Mouse (Mus musculus): ENCODE measurements around the gene Cdk2ap2.

The Cdk2ap2 gene

GRCm38 (mm10) chr19:4093772-4094171 is 3.2 kb upstream of the Cdk2ap2 start:
- in situ Hi-C loops (cut with MboI, MseI): loop anchor here (5.0 kb wide), 1 partner anchor 36 kb away; the partner anchor contains the start of gene Gstp3

- in situ Hi-C loops (cut with MboI, MseI): loop anchor here (5.0 kb wide), 1 partner anchor 37 kb away; the partner anchor contains the start of gene Gstp3
Observed at GRCm38 (mm10) chr19:4094348-4094747, 2.6 kb upstream of the Cdk2ap2 start.

DNA sequence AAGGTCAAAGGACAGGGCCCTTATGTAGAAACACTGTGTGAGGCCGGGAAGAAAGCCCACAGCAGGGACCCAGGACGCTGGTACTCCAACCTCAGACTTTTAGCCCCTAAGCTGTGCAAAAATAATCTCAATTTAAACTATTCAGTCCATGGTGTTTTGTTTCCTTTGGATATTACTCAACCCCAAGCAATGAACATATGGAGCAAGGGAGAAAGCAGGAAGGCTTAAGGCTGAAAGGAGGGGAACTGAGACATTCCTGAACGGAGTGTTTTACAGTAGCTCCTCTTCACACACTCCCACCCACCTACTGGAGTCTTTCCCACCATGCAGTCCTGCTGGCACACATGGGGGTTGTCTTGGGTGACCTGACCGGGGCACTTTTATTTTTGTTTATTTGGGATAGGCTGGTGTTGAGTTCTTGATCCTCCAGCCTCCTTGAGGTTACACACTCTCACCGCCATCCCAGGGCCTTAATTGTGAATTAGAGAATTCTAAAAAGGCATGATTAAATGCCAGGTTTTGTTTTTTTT is 2.1 kb upstream of the Cdk2ap2 start:
- in situ Hi-C loops (cut with MboI, MseI): loop anchor here (5.0 kb wide), 1 partner anchor 38 kb away; the partner anchor contains the start of gene Gstp3

DNA sequence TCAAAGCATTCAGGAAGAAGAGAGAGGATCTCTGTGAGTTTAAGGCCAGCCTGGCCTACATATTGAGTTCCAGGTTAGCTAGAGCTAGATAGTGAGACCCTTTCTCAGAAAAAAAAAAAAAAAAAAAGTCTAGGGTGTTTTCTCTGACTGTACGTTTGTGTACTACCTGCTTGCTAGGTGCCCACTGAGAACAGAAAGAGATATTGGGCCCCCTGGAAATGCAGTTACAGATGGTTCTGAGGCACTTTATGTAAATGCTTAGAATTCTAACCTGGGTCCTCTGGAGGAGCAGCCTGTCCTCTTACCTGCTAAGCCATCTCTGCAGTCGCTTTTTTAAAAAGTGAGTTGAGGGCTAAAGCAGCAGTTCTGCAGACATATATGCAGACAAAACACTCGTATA is 1.2 kb upstream of the Cdk2ap2 start:
- in situ Hi-C loops (cut with MboI, MseI): no loop called here

DNA sequence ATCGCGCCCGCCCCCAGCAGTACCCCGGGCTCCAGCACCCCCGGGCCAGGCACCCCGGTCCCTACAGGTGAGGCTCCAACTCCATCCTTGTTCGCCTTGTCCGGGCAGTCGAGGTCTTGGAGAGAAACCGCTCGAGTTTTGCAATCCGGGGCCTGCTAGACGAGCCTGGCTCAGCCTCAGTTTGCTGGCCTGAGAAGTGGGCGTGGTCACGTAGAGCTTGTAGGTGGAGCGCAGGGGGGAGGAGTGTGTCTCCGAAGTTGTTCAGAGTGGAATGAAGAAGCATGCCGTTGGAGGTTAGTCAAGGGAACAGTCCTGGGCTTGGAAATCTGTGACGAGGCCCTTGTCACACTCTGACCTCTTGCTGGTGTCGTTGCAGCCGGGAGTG is 451 bp downstream of the Cdk2ap2 start:
- in situ Hi-C loops (cut with MboI, MseI): no loop called here

- in situ Hi-C loops (cut with MboI, MseI): no loop called here
Observed at GRCm38 (mm10) chr19:4098426-4098825, 1.4 kb downstream of the Cdk2ap2 start.

- in situ Hi-C loops (cut with MboI, MseI): no loop called here
Observed at GRCm38 (mm10) chr19:4099056-4099455, 2.1 kb downstream of the Cdk2ap2 start.

DNA sequence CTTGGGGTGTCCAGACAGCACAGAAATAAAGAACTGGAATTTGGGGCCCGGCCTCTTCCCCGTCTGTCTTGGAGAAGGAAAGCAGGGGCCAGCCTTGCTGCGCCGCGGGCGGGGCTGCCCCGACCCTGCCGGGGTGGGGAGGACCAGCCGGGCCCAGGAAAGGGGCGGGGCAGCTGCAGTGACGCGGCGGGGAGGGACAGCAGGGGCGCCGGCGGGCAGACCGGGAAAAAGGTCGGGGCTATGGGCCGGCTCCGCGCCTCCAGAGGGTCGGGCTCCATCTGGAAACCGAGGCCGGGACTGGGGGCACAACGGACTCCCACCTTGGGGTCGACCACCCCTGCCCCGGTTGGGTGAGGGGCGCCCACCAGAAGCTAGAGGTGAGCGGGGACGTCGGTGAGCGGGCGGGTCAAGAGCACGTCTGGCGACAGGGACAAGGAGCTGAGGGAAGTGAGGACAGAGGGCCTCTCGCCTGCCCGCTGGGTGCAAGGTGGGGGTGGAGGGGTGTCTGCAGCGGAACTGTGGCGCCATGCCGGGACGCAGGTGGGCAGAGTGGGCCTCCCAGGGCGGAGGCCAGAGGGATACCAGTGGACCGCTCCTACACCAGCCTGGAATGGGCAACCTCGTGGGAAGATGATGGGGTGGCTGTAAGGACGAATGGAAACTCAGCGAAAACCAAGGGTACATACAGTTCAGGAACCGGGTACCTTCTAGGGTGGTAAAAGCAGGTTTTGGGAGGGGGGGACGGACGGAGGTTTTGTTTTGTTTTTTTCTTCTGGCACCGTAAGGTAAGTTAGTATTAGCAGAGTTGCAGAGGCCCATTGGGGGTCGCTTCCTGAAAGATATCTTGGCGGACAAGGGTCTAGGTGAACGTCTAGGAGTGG is 3.1 kb downstream of the Cdk2ap2 start, which contains the start of gene Pitpnm1:
Gene Pitpnm1, plus strand, starts transcription at position 162 of the 881 bp plus-strand sequence.
- in situ Hi-C loops (cut with MboI, MseI): no loop called here

DNA sequence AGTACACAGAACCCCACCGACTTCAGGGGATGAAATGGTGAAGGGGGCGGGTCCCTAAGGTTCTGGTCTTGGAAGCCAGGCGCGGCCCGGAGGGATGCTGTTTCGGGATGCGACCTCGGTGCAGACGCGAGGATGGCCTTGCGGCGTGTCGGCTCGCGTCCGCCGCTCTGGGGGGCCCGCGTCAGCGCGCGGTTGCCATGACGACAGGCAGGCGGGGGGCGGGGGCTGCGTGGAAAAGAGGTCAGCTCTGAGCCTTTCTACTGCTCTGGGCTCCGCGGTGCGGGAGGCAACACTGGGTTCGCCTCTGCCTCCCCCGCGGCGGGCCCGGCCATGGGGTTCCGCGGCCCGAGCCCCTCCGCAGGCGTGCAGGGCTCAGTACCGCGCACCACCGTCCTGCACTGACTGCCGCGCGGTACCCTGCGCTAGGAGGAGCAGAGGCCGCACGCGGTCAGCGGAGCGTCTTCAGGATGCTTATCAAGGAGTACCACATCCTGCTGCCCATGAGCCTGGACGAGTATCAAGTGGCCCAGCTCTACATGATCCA is 3.8 kb downstream of the Cdk2ap2 start:
- in situ Hi-C loops (cut with MboI, MseI): no loop called here

DNA sequence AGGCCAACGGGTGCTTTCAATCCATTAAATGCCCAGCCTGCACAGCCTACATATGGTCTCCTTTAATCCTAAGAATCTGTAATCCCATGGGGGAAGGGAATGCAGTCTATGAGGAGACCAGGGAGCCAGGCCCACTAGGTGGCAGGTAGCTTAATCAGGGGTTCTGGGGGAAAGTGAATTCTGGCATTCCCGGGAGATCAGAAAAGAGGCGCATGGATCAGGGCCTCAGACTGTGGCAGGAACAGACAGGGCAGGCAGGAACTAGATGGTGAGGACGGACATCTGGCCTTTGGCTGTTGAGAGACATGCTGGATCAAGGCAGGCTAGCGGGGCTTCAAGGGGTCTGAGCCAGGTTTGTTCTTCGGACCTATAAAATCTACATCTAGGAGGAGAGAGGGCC is 4.5 kb downstream of the Cdk2ap2 start:
- in situ Hi-C loops (cut with MboI, MseI): no loop called here

GRCm38 (mm10) chr19:4102049-4102448 is 5.1 kb downstream of the Cdk2ap2 start:
- in situ Hi-C loops (cut with MboI, MseI): no loop called here

DNA sequence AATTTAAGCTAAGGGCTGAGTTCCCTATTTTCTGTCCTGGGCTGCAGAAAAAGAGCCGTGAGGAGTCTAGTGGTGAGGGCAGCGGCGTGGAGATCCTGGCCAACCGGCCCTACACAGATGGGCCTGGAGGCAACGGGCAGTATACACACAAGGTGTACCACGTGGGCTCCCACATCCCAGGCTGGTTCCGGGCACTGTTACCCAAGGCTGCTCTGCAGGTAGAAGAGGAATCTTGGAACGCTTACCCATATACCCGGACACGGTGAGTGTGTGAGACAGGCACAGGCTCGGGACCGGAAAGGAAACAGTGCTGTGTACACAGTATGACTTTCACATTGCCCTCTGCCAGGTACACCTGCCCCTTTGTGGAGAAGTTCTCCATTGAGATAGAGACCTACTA is 5.6 kb downstream of the Cdk2ap2 start:
- in situ Hi-C loops (cut with MboI, MseI): no loop called here

GRCm38 (mm10) chr19:4103294-4103693 is 6.3 kb downstream of the Cdk2ap2 start:
- in situ Hi-C loops (cut with MboI, MseI): no loop called here

- in situ Hi-C loops (cut with MboI, MseI): no loop called here
Observed at GRCm38 (mm10) chr19:4103792-4104191, 6.8 kb downstream of the Cdk2ap2 start.

DNA sequence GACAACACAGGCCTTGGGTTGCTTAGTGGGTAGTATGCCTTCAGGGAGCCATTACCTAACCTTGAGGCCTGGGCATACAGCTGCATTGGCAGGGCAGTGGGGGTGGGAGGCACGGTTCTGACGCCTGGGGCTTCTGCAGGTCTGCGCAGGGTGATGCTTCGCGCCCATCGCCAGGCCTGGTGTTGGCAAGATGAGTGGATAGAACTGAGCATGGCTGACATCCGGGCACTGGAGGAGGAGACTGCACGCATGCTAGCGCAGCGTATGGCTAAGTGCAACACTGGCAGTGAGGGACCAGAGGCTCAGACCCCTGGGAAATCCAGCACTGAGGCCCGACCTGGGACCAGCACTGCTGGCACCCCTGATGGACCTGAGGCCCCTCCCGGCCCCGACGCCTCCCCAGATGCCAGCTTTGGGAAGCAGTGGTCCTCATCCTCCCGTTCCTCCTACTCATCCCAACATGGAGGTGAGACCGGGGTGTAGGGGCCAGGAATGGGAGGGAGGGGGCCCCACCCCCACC is 7.8 kb downstream of the Cdk2ap2 start:
- in situ Hi-C loops (cut with MboI, MseI): no loop called here

DNA sequence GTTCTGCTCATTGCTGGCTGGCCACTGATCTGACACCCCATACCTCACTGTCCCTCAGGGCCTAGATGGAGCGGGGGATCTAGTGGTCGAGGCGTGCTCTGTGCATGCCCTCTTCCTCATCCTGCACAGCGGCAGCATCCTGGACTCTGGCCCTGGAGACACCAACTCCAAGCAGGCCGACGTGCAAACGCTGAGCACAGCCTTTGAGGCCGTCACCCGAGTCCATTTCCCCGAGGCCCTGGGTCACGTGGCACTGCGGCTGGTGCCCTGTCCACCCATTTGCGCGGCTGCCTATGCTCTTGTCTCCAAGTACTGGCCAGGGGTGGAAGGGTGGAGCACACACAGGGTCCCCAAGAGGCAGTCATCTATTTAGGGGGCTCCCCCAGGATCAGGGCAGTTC is 9.7 kb downstream of the Cdk2ap2 start:
- in situ Hi-C loops (cut with MboI, MseI): no loop called here

DNA sequence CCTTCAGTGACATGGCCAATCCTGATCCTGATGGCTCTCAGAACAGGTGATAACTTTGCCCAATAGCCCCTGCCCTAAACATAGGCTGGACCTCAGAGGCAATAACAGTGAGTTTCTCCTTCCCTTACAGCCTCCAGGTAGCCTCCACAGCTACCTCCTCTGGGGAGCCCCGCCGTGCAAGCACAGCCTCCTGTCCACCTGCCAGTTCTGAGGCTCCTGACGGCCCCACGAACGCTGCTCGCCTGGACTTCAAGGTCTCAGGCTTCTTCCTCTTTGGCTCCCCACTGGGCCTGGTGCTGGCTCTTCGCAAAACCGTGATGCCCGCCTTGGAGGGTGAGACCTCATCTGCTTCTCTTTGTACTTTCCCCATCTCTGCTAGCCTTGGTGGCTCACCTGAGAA is 11.6 kb downstream of the Cdk2ap2 start:
- in situ Hi-C loops (cut with MboI, MseI): no loop called here

DNA sequence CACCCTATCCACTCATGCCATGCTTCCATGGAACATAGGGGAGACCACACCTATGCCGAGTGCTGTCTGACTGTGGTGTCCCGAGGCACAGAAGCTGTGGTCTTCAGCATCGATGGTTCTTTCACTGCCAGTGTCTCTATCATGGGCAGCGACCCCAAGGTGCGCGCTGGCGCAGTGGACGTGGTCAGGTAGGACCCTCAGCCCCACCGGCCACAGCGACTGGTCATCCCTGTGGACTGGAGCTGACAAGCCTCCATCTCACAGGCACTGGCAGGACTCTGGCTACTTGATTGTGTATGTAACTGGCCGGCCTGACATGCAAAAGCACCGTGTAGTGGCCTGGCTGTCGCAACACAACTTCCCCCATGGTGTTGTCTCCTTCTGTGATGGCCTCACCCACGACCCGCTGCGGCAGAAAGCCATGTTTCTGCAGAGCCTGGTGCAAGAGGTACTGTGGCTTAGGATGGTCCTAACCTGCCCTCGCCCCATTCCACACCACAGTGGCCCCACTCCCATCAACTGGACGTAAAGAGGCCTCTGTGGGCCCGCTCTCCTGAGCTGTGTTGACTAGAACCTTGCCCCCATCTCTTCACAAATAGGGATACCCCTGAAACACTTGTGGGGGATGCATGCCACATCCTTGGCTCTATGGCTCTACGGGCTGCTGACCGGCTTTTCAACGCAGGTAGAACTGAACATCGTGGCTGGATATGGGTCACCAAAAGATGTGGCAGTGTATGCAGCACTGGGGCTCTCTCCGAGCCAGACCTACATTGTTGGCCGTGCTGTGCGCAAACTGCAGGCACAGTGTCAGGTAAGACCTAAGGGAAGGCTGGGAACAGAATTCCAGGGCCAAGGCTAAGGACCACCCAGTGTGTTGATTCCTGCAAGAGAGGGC is 15.3 kb downstream of the Cdk2ap2 start:
- in situ Hi-C loops (cut with MboI, MseI): loop anchor here (10.0 kb wide), 3 partner anchors 62 to 992 kb away; partner anchors contain the start of genes Carns1, Cpt1a and Rab1b

DNA sequence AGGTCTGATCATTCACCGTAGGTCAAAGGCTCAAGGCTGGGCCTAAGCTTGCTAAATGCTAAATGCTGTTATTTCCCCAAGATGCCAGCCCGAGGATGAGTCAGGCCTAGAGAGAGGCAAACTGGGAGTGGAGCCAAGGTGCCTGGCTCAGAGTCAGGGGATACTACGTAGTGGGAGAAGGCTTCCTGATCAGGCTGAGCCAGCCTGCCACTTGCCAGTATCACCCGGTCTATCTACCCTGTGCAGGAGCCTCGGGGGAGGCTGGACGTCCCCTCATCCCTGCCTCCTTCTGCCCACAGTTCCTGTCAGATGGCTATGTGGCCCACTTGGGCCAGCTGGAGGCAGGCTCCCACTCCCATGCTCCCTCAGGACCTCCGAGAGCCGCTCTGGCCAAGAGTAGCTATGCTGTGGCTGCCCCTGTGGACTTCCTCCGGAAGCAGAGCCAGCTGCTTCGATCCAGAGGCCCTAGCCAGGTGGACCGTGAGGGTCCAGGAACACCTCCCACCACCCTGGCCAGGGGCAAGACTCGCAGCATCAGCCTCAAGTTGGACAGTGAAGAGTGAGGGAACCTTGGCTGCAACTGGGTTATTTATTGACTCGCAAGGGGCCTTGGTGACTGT is 16.3 kb downstream of the Cdk2ap2 start:
- in situ Hi-C loops (cut with MboI, MseI): loop anchor here (10.0 kb wide), 3 partner anchors 62 to 992 kb away; partner anchors contain the start of genes Carns1, Cpt1a and Rab1b

DNA sequence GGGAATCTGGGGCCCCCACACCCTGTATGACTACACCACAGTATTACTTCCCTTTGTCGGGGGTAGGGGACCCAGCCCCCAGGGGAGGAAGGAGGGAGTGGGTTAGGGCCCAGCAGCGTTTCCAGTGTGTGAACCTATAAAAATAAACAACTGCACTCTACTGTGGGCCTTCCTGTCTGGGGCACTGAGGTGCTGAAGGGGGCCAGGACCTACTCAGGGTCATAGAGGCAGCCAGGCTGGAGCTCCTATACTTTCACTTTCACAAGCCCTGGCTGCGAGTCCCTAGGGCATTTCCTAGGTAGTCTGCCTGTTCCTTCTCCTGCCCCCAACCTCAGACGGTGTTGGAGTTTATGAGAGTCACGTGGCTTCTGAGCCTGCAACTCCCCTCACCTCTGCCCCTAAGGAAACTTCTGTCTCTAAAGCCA is 16.8 kb downstream of the Cdk2ap2 start:
- in situ Hi-C loops (cut with MboI, MseI): loop anchor here (10.0 kb wide), 3 partner anchors 61 to 991 kb away; partner anchors contain the start of genes Carns1, Cpt1a and Rab1b

- in situ Hi-C loops (cut with MboI, MseI): loop anchor here (10.0 kb wide), 3 partner anchors 60 to 990 kb away; partner anchors contain the start of genes Carns1, Cpt1a and Rab1b
Observed at GRCm38 (mm10) chr19:4114551-4114950, 17.6 kb downstream of the Cdk2ap2 start.

Data from regulatory T cell (primary cell).